Mouse (Mus musculus) neutrophil, adult 5-6 weeks (primary cell): ENCODE measurements around the gene Tead2. TPM values are rescaled to one million over a fixed set of nuclear protein-coding genes. Genes with fewer than 3 reads are reported as not detected.
"Not testable (repeated sequence)": the region's sequence is repeated elsewhere in the genome, so short reads cannot be mapped to it uniquely, and the experiment has no call there.

Source experiments
- ATAC-seq: fragments of 151-379, 151-347 bp; 2 replicates; pipeline ENCODE4 v1.8.0; 2017; ENCODE audit warnings: mild to moderate bottlenecking, moderate TSS enrichment; ENCODE audit not compliant: insufficient number of reproducible peaks, poor library complexity, low FRiP score, severe bottlenecking; ENCODE audit errors: extremely low read depth
- total RNA-seq: library from RNA; stranded (forward); fragments of 200-1000 nt; gene quantifications from 2 replicates; pipeline ENCODE4 v1.2.3, GENCODE M21; 2017

Gene Tead2
- not detected in 2 replicates for total RNA-seq

DNA sequence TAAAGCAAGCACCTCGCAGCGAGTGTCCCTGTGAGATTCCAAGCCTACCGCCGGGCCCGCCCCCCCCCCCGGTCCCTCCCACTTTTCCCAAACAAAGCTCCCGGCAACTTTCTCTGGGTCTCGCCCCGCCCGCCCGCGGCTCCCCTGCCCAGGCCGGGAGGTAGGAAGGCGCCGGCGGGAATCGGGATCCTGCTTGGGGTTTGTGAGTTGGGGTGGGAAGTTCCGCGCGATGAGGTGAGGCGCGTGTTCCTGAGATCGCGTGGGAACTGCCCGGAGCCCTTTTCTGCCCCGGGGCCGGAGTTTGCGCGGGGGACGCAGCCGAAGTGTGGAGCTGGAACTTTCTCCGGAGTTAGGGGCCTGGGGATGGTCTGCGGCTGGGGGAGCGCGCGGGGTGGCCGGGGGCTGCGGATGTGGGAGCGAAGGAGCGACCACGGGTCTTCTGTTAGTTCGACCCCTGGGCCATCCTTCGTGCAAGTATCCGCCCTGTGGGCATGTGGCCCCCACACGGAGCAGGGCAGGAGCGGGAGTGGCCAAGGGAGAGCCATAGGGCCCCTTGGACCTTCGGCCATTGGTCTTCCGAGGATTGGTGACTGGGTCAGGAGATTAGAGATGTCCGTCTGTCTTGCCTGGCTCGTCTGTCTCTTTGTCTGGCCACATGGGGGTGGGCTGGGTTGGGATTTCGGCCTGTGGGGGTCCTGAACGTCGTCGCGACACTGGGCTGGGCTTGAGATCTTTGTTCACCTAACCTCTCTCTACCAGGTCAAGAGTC lies at the start of gene Tead2:
Gene Tead2, plus strand, starts transcription at position 81 of the 769 bp plus-strand sequence.
- ATAC-seq = no peak

DNA sequence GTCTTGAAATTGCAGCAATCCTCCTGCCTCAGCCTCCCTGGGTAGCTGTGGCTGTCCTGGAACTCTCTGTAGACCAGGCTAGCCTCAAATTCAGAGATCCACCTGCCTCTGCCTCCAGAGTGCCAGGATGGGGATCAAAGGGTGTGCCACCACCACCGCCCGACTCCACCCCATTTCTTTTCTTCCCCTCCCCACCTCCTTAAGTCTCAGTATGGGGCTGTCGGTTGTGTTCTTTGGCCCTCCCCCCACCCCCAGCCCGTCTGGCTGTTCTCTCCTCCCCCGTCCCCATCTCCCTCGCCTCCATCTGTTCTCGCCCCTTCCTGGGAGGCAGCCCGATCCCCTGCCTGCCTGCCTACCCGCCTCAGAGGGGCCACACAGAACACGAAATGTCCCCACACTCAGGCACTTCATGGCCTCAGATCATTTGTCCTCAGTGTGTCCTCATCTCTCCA lies 48.6 kb upstream of the Tead2 start:
- ATAC-seq = no peak

DNA sequence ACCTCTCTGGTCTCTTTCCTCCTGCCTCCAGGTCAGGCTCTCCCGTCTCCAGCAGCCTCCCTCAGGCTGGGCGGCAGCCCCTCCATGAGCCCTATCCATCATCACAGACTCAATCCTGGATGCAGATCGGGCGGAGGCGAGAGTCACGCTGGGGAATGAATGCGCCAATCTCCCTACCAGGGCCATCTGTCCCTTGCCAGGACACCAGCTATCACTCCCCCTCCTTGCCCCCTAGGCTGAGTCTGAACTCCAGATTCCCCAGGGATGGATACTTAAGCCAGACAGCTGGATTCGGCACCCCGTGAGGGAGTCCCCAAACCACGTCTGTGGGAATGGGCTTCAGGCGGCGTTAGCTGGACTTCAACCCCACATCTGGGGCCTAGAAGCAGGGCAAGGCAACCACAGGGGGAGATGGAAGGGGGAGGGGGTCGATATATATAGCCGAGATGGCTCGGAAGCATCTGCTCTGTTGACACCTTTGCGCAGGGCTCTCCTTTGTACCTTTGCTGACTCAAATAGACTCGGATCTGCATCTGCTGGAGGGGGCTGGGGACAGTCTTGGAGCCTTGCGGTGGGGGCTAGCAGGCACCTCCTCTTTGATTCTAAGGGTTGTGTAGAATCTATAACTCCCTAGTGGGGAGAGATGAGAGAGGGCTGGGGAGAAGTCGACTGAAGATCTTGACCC lies 47.6 kb upstream of the Tead2 start:
- ATAC-seq = no peak

DNA sequence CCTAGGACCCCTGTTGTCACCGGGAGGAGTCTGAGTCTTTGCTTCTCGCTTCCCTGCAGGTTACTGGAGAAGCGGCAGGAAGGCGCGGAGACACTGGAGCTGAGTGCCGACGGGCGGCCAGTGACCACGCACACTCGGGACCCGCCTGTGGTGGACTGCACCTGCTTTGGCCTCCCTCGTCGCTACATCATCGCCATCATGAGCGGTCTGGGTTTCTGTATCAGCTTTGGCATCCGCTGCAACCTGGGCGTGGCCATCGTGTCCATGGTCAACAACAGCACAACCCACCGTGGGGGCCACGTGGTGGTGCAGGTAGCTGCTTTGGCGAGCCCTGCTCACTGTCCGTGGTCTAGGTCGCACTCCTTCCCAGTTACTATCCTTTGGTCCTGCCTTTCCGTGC lies 46.9 kb upstream of the Tead2 start:
- ATAC-seq = no peak

DNA sequence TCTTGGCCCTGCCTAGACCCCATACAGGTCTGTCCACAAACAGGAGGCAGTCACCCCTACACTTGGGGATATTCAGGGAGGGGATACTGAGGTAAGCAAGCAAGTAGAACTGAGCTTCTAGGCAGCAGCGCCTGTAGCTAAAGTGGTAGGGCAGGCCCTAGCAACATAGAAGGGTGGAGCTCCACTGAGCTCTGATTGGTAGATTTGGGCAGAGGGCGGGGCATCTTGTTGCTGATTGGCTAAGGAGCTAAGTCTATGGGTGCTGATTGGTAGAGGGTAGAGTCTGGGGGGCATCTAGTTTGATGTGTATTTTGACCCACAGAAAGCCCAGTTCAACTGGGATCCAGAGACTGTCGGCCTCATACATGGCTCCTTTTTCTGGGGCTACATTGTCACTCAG lies 46.1 kb upstream of the Tead2 start:
- ATAC-seq = no peak

DNA sequence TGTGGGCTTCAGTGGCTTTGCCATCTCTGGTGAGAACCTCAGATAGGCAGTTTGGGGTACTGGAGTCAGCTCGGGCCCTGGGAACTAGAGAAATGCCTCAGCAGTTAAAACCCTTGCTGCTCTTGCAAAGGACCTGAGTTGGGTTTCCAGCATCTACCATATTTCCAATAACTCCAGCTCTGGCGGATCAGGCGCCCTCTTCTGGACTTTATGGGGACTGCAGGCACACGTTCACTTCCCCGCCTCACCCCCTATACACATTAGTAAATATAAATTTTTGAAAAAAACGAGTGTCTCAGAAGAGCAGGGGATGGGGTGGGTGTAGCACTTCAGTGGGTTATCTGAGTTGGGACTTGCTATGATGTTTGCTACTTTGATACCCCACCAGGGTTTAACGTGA lies 42.6 kb upstream of the Tead2 start:
- no peak for ATAC-seq

DNA sequence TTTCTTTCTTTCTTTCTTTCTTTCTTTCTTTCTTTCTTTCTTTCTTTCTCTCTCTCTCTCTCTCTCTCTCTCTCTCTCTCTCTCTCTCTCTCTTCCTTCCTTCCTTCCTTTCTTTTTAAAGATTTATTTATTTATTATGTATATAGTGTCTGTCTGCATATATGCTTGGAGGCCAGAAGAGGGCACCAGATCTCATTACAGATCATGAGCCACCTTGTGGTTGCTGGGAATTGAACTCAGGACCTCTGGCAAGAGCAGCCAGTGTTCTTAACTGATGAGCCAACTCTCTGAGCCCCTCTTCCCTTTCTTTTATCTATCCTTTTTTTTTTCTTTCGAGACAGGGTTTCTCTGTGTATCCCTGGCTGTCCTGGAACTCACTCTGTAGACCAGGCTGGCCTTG lies 41.8 kb upstream of the Tead2 start:
- not testable (repeated sequence) for ATAC-seq

DNA sequence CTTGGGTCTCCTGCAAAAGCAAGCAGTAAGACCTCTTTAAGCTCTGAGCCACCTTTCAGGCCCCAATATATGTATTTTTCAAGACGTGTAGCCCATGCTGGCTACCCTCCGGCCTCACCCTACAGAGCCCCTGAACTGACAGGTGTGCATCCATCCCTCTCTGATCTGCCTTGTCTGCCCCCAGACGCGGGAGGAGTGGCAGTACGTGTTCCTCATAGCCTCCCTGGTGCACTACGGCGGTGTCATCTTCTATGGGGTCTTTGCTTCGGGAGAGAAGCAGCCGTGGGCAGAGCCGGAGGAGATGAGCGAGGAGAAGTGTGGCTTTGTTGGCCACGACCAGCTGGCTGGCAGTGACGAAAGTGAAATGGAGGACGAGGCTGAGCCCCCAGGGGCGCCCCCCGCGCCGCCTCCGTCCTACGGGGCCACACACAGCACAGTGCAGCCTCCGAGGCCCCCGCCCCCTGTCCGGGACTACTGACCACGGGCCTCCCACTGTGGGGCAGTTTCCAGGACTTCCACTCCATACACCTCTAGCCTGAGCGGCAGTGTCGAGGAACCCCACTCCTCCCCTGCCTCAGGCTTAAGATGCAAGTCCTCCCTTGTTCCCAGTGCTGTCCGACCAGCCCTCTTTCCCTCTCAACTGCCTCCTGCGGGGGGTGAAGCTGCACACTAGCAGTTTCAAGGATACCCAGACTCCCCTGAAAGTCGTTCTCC lies 40.8 kb upstream of the Tead2 start:
- no peak for ATAC-seq

DNA sequence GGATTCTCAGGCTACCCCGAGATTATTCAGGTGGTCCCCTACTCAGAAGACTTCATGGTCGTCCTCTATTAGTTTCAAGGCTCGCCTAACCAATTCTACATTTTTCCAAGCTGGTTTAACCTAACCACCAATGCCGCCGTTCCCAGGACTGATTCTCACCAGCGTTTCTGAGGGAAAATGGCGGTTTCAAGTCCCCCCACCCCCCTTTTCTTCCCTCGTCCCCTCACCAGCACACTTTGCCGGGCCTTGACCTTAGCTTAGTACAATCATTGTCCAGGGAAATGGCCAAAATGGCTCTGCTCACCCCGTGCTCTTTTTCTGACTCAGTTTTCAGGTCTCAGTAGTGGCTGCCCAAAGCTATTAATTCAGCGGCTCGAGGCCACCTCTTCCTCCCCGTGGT lies 40.2 kb upstream of the Tead2 start:
- ATAC-seq = no peak

DNA sequence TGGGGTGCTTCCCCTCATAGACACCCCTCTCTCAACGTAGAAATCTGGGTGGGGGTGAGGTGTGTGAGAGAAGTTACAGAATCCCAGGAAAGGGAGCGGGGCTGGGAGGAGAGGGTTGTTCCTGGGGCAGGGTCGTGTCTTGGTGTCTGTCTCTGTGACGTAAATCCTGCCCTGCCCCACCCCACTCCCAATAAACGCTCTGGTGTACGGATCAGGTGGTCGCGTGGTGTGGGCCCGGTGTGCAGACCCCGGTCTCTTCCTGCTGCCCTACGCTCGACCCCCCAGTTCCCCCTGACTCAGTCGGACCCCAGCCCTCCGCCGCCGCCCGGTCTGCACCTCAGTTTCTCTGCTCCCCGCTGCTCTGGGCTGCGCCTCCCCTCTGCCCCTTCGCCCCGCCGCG lies 39.6 kb upstream of the Tead2 start:
- no peak for ATAC-seq

DNA sequence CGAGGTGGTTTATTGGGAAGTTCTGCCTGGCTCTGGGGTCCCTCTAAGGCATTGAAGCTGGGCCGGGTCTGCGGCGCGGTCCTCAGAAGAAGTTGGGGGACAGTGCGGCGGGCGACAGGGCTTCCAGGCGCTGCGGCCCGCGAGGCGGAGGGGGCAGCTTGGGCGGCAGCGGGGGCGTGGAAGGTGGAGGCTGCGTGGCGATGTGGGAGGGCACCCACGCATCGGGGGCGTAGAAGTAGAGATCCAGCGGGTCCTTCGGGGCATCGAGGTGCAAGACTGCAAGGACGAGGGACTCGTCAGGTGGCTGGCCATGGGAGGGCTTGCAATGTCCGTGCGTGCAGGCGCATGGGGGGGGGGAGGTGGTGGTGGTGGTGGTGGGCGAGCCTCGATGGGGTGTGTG lies 39.2 kb upstream of the Tead2 start:
- no peak for ATAC-seq

DNA sequence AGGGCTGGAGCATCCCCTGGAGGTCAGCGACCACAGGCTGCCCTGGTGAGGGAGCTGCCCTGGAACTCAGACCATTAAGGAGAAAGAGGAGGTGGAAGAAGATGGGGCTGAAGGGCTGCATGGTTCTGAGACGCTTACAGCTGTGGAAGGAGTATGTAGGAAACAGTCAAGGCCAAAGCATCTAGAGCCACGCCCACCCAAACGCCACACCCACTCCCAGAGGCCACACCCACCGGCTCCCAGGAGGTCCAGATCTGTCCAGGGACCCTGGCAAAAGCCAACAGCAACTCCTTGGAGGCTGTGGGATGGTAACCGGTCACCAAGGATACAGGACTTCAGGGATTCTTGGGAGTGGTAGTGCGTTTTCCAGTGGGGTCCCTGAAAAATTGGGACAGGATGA lies 37.0 kb upstream of the Tead2 start:
- ATAC-seq = no peak

DNA sequence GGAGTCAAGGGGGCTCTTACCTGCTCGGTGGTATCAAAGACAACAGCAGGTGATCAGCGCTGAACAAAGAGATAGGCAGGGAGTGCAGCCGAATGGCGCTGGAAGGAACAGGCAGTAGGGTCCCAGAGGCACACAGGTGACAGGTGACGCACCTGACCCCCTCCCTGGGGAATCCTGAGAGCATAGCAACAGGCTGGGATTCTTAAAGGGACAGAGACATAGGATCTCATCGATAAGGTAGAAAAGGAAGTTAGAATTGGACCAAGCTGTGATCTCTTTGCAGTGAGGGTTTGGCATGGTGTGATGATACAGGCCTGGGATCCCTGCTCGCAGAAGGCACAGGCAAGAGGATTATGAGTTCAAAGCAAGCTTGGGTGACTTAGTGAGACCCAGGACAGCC lies 36.1 kb upstream of the Tead2 start, which contains the start of gene Gfy:
Gene Gfy, minus strand, starts transcription at position 101 of the 400 bp plus-strand sequence.
- ATAC-seq = no peak

DNA sequence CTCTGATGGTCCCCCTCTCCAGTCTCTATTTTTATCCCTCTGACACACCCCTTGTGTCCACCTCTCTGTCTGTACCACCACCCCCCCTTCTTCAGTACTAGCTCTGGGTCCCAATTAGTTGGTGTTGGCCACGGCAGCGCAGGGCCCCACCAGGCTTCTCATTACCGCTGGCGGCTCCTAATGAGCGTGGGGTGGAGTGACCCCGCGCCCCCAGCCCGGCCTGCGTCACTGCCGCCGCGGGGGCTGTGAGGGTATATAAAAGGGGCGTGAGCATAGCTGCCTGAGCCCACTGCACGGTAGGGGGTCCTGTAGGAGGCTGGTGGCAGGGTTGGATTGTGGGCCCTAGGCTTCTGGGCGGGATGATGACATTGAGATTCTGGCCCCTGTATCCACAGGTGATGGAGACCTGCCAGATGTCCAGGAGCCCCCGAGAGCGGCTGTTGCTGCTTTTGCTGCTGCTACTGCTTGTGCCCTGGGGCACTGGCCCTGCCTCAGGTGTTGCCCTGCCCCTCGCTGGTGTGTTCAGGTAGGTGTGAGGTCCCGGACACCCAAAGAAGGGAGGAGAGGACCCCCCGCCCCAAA lies 34.6 kb upstream of the Tead2 start, which contains the start of gene Pth2:
Gene Pth2, plus strand, starts transcription at position 100 of the 582 bp plus-strand sequence.
- ATAC-seq = no peak

DNA sequence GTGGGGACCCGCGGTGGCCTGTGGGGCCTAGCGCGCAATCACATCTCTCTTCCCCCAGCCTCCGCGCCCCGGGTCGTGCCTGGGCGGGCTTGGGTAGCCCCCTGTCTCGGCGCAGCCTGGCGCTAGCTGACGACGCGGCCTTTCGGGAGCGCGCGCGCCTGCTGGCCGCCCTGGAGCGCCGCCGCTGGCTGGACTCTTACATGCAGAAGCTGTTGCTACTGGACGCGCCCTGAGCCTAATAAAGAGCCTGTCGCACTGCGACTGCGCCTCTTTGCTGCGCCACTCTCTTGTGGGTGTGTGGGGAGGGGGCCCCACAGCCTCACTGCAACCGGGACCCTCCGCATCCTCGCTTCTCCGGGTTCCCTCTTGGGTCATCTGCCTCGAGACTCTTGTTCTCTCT lies 34.0 kb upstream of the Tead2 start:
- no peak for ATAC-seq

DNA sequence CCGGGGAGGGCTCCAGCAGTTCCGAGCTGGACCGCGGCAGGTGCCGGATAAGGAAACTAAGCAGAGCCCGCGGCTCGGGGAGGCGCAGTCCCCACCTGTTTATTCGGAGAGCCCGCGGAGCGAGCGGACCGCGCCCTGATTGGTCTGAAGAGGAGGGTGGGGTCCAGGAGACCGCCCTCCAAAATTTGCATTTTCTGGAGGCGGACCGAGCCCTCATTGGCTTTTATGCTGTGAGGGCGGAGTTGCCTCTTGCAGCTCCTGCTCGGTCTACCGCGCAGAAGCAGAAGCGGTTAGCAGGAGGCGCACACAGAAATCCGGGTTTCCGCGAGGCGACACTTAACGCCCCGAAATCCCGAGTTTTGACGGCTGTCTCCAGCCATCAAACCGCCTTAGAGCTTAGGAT lies 33.4 kb upstream of the Tead2 start:
- ATAC-seq = peak; percentile 83

DNA sequence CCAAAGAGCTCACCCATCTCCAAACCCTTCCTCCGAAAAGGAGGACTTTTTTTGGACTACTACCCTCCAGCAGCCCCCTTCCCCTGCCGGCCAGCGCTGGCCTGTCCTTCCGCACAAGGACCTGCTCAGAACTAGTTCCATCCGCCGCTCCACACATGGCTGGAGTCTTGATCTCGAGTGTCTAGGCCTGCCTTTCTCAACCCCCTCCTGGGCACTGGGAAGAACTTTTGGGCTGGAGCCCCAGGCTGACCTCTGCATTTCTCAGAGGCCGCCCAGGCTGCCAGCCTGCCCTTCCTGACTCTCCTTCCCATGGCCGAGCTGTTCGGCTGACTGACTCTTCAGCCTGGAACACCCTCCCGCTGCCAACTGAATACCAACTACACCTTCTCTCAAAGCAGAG lies 32.9 kb upstream of the Tead2 start:
- no peak for ATAC-seq

DNA sequence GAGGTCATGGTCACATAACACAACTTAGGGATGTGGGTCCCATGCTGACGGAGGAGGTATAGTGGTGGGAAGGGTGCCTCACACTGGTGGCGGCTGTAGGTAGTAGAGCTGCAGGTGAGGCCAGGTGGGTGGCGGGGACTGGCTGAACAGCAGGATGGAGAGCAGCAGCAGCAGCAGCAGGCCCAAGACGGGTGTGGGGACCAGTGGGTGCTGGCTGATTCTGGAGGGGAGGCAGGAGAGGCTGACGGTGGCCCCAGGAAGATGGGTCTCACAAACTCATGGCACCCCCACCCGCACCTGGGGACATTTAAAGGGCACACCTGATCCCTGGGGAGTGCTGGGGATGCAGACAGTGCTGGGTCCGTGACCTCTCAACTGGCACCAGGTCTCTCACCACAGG lies 31.9 kb upstream of the Tead2 start:
- ATAC-seq = no peak

DNA sequence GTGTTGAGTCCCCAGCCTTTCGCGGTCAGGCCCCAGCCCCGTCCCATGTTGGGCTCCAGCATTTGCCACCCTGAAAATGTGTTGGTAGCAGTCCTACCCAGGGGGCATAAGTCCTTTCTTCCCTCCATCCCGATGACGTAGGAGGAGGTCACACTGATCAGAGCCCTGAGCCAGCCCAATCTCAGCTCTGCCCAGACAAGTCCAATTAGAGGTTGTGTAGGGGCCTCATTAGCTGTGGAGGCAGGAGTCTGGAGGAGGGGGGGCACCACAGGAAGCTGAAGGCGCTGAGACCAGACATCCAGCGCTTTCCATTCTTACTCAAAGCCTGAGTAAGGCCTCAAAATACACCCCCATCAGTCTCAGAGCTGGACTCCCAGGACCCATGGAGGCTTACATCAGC lies 29.6 kb upstream of the Tead2 start:
- no peak for ATAC-seq
